Mouse (Mus musculus) forebrain, embryonic 14.5 days (tissue): ENCODE measurements around the gene H2afj. TPM values are rescaled to one million over a fixed set of nuclear protein-coding genes. Genes with fewer than 3 reads are reported as not detected.
A peak's percentile ranks its signal among the peaks of the same experiment; 100 is the strongest.

Experiments
- ATAC-seq: fragments of 200-750 bp; cut with Nextera tagmentation; 2 replicates; pipeline ENCODE4 v1.8.0; 2017; ENCODE audit warnings: mild to moderate bottlenecking, moderate library complexity
- DNase-seq: peaks from one replicate; pipeline ENCODE4 v3.0.0-alpha.2; 2015; ENCODE audit warnings: low spot score
- H3K27ac ChIP-seq: fragments of 300-500 bp; sonication (generic); 2 replicates; pipeline ENCODE4 v1.5.1; 2014; ENCODE audit warnings: low read depth, mild to moderate bottlenecking, control low read depth, low read length, moderate library complexity
- H3K27me3 ChIP-seq: fragments of 300-500 bp; sonication (generic); replicated peaks from 2 replicates; pipeline ENCODE4 v1.6.1; 2014; ENCODE audit warnings: low read length, control low read depth, mixed read lengths; ENCODE audit not compliant: control insufficient read depth, insufficient read depth
- H3K36me3 ChIP-seq: fragments of 300-500 bp; sonication (generic); 2 replicates; pipeline ENCODE4 v1.6.1; 2014; ENCODE audit warnings: low read length, control low read depth; ENCODE audit not compliant: control insufficient read depth, insufficient read depth
- H3K4me1 ChIP-seq: fragments of 300-500 bp; sonication (generic); 2 replicates; pipeline ENCODE4 v1.6.1; 2014; ENCODE audit warnings: antibody characterized with exemption, low read length, control low read depth; ENCODE audit not compliant: control insufficient read depth, insufficient read depth
- H3K4me2 ChIP-seq: fragments of 300-500 bp; sonication (generic); 2 replicates; pipeline ENCODE4 v1.6.1; 2014; ENCODE audit warnings: mild to moderate bottlenecking, control low read depth, low read length
- H3K4me3 ChIP-seq: fragments of 300-500 bp; sonication (generic); 2 replicates; pipeline ENCODE4 v1.5.1; 2014; ENCODE audit warnings: low read depth, low read length, control low read depth
- H3K9ac ChIP-seq: fragments of 300-500 bp; sonication (generic); 2 replicates; pipeline ENCODE4 v1.6.1; 2014; ENCODE audit warnings: mild to moderate bottlenecking, low read length, control low read depth, moderate library complexity
- H3K9me3 ChIP-seq: fragments of 300-500 bp; sonication (generic); replicated peaks from 2 replicates; pipeline ENCODE4 v1.6.1; 2016; ENCODE audit warnings: low read length, control low read depth, mixed read lengths; ENCODE audit not compliant: control insufficient read depth
- WGBS: fragments of 180-500 bp; shearing (Covaris S2); extraction: QIAGEN DNeasy Blood & Tissue Kit; methylation state at CpG from one replicate; pipeline ENCODE4 v1.1.7; 2014; 5-methylcytosine and 5-hydroxymethylcytosine counted together
- polyA plus RNA-seq: library from polyadenylated mRNA; unstranded; fragments of >200 nt; fragmentation: Nextera tagmentation; extraction: Ambion mirVana; gene quantifications from 2 replicates; pipeline ENCODE4 v1.2.1, GENCODE M21; 2014

Gene H2afj
- polyA plus RNA-seq, 1 experiment from 2014 or later, result 108 TPM

DNA sequence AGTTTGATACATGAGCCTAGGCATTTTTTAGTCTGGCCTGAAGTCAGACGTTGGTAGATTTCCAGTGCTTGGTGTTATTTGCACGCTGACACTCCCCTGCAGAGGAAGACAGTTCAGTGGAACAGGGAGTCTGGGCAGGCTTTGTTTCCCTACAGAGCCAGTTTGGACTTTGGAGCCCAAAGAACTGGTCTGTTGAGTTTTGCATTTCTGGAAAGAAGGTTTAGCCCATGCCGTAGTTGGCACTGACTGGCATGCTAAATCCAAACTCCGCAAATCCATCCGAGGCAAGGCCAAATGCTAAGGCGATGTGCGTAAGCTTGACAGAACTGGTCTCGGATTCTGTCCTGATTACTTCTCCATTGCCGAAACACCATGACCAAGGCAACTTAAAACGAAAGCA is 3.2 kb downstream of the H2afj start:
- DNase-seq, result no peak
- peaks cover 43% of the 10 kb centered on the region for H3K36me3 ChIP-seq
- H3K4me2 ChIP-seq, result no peak overlapping the region
- no peak overlapping the region for H3K27ac ChIP-seq
- peaks cover 9% of the 10 kb centered on the region for H3K4me1 ChIP-seq
- H3K9ac ChIP-seq, result no peak overlapping the region
- 90% methylated on average over 10 of the region's 10 CpGs for WGBS
- no peaks in the 10 kb centered on the region for H3K9me3 ChIP-seq
- no peaks in the 10 kb centered on the region for H3K27me3 ChIP-seq
- no peak for ATAC-seq
- no peak overlapping the region for H3K4me3 ChIP-seq

DNA sequence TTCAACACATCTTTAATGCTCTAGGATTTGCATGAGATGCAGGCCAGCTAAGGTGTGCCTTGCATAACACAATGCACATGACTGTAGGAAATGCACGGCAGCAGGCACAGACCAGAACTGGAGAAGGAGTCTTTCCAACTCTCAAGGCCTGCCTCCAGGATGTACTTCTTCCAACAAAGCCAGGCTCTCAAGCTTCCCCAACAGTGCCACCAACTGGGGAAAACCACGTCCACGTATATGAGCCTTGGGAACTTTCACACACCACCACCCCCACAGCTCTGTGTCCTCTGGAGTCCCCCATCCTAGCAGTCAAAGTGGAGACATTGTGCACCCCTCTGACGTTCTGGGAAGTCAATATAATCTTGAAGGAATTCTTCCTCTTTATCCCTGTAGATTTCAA is 5.1 kb downstream of the H2afj start:
- peaks cover 62% of the 10 kb centered on the region for H3K36me3 ChIP-seq
- no peaks in the 10 kb centered on the region for H3K9me3 ChIP-seq
- H3K4me3 ChIP-seq, result no peak overlapping the region
- no peaks in the 10 kb centered on the region for H3K27me3 ChIP-seq
- peaks cover 9% of the 10 kb centered on the region for H3K4me1 ChIP-seq
- 41% methylated on average over 4 of the region's 4 CpGs for WGBS
- DNase-seq, result peak; percentile 24
- no peak overlapping the region for H3K27ac ChIP-seq
- ATAC-seq, result no peak
- no peak overlapping the region for H3K9ac ChIP-seq
- H3K4me2 ChIP-seq, result no peak overlapping the region

DNA sequence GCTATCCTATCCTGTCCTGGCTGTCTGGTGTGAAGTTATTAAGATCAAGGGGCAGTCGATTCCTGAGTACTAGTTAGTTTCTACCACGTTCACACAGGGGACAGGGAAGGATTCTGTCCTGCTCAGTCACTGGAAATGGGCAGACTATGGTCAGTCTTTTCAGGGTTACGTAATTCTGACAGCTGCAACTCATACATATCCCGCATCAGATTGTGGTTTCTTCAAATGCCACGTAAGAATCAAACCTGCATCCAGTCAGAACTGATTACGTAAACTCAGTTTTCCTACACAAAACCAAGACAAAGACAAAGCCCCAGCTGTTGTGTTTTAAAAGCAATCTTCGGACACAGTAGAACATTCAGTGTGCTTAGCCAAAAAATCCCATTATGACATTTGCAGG is 7.3 kb downstream of the H2afj start:
- Histone ChIP-seq H3K9me3 (no peaks in the 10 kb centered on the region), H3K4me3 (no peak overlapping the region), H3K27me3 (no peaks in the 10 kb centered on the region), H3K36me3 (peaks cover 84% of the 10 kb centered on the region), H3K27ac (no peak overlapping the region), H3K4me1 (no peaks in the 10 kb centered on the region), H3K9ac (no peak overlapping the region), H3K4me2 (no peak overlapping the region)
- 95% methylated on average over 7 of the region's 7 CpGs for WGBS
- ATAC-seq (no peak), DNase-seq (no peak)

DNA sequence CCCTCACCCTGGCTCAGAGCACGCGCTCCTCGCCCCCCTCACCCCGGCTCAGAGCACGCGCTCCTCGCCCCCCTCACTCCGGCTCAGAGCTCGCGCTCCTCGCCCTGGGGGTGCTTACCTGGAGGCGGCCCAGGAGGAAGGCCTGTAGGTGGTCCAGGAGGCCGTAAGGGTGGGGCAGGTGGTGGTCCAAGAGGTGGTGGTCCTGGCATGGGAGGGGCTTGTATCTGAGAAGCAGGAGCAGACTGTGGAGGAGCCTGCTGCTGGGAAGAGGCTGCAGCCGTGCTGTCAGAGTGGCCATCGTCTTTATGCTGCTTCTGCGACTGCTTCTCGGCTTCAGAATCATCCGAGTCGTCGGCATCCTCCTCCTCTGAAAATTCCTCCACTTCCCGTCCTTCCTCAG is 8.8 kb downstream of the H2afj start:
- Histone ChIP-seq H3K9ac (no peak overlapping the region), H3K27ac (no peak overlapping the region), H3K9me3 (no peaks in the 10 kb centered on the region), H3K4me3 (no peak overlapping the region), H3K36me3 (peaks cover 96% of the 10 kb centered on the region), H3K4me1 (no peaks in the 10 kb centered on the region), H3K27me3 (no peaks in the 10 kb centered on the region), H3K4me2 (no peak overlapping the region)
- WGBS, result 90% methylated on average over 21 of the region's 21 CpGs
- DNase-seq (no peak), ATAC-seq (no peak)

DNA sequence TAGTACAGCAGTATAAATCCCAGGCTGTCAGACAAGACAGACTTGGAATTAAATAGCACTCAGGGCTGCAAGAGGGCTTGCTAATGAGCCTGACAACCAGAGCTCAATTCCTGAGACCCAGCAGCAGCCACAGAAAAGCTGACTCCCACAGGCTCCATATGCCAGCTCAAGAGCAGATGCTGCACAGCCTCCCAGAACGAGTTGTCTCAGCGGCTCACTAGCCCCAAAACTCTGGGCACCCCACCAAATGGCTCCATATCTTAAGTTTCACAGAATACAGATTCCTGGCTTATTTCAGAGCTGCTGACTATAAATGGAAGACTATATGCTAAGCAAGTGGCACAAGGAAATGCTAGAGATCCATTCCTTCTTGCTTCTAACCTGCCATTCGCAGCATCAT is 9.5 kb downstream of the H2afj start:
- 89% methylated on average over 3 of the region's 3 CpGs for WGBS
- Histone ChIP-seq H3K36me3 (peaks cover 96% of the 10 kb centered on the region), H3K9me3 (no peaks in the 10 kb centered on the region), H3K4me3 (no peak overlapping the region), H3K4me1 (no peaks in the 10 kb centered on the region), H3K27me3 (no peaks in the 10 kb centered on the region), H3K27ac (no peak overlapping the region), H3K9ac (no peak overlapping the region), H3K4me2 (no peak overlapping the region)
- peak; percentile 68 for DNase-seq
- ATAC-seq, result peak; percentile 63; the same call in 1 of the 2 replicates

DNA sequence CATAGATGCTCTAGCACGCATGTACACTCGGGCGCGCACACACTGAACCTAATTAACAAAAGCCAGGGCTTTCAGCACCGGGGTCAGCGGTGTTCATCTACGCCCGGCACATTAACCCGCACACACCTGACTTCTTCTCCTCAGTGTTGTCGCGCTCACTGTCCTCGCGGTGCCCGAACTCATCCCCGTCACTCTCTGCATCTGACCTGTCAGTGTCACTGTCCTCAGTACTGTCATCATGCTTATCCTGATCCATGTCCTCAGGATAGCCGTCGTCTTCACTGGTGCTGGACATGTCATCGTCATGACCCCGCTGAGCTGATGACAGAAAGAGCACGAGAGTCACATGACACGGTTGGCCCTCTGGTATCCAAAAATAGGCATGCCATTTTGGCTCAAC is 12.3 kb downstream of the H2afj start:
- Histone ChIP-seq H3K36me3 (peaks cover 92% of the 10 kb centered on the region), H3K9me3 (no peaks in the 10 kb centered on the region), H3K9ac (no peak overlapping the region), H3K4me2 (no peak overlapping the region), H3K27ac (no peak overlapping the region), H3K27me3 (no peaks in the 10 kb centered on the region), H3K4me3 (no peak overlapping the region), H3K4me1 (no peaks in the 10 kb centered on the region)
- no peak for ATAC-seq
- DNase-seq, result no peak
- 97% methylated on average over 21 of the region's 21 CpGs for WGBS

DNA sequence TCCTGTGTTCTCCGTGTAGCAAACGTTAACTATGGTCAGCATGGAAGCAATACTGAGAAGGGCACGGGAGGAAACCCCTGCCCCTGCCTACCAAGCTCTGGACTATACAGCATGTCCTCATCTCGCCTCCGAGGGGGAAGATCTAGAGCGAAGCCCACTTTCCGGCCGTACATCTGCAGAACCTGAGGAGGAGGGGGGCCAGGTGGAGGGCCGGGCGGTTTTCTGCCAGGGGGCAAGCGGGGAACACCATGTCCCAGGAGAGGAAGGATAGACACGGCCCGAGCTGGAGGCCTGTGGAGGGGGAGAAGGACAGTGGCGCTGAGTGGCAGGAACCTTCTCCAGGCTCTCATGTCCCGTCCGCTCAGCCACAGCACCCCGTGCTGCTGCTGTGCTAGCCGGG is 13.0 kb downstream of the H2afj start:
- H3K4me3 ChIP-seq, result no peak overlapping the region
- WGBS, result 93% methylated on average over 18 of the region's 18 CpGs
- H3K27me3 ChIP-seq, result no peaks in the 10 kb centered on the region
- H3K36me3 ChIP-seq, result peaks cover 86% of the 10 kb centered on the region
- H3K9me3 ChIP-seq, result no peaks in the 10 kb centered on the region
- H3K4me1 ChIP-seq, result no peaks in the 10 kb centered on the region
- DNase-seq (no peak), ATAC-seq (no peak)
- H3K9ac ChIP-seq, result no peak overlapping the region
- no peak overlapping the region for H3K4me2 ChIP-seq
- H3K27ac ChIP-seq, result no peak overlapping the region

DNA sequence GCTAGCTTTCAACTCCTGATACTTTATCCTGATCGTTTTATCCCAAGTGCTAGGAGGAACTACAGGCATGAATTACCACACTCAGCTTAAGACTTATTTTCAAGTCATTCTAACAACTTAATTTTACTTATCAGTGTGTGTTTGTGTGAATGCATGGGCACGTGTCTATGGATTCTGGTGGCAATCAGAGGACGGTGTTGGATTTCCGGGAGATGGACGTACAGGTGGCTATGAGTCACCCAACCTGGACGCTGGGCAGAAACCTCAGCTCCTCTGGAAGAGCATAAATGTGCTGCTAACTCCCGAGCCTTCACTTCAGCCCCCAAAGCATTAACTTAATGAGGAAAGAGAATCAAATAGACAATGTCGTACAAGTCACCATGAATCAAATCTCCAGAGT is 16.9 kb downstream of the H2afj start:
- Histone ChIP-seq H3K9me3 (no peaks in the 10 kb centered on the region), H3K27ac (no peak overlapping the region), H3K4me1 (peaks cover 5% of the 10 kb centered on the region; the same call in 1 of the 2 replicates), H3K9ac (no peak overlapping the region), H3K4me3 (no peak overlapping the region), H3K27me3 (no peaks in the 10 kb centered on the region), H3K4me2 (no peak overlapping the region), H3K36me3 (peaks cover 48% of the 10 kb centered on the region)
- WGBS, result 96% methylated on average over 8 of the region's 8 CpGs
- no peak for DNase-seq
- no peak for ATAC-seq

DNA sequence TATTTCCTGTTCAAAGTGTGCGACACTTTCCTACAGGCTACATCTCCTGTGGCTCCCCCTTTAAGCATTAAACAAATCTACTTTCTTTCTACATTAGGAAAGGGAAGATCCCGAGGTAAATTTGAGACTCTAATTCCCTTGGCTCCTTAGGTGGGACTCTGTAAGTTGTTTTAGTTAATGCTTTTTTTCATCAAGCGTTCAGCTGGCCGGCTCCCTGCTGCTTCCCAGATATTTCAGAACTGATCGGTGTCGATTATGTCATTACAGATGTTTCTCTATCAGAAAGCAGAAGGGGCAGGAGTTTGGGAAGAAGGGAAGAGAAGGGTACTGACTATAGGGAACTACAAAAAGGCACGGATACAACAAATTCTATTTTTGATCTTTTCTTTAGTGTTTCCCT is 19.1 kb downstream of the H2afj start:
- Histone ChIP-seq H3K4me3 (peak overlapping the region; percentile 100), H3K9me3 (no peaks in the 10 kb centered on the region), H3K27ac (no peak overlapping the region), H3K9ac (peak overlapping the region; percentile 96), H3K4me2 (peak overlapping the region; percentile 59), H3K27me3 (no peaks in the 10 kb centered on the region), H3K4me1 (peaks cover 5% of the 10 kb centered on the region; the same call in 1 of the 2 replicates), H3K36me3 (peaks cover 27% of the 10 kb centered on the region)
- WGBS, result 19% methylated on average over 7 of the region's 7 CpGs
- ATAC-seq, result no peak
- DNase-seq, result no peak
